In the genomic region with DNA sequence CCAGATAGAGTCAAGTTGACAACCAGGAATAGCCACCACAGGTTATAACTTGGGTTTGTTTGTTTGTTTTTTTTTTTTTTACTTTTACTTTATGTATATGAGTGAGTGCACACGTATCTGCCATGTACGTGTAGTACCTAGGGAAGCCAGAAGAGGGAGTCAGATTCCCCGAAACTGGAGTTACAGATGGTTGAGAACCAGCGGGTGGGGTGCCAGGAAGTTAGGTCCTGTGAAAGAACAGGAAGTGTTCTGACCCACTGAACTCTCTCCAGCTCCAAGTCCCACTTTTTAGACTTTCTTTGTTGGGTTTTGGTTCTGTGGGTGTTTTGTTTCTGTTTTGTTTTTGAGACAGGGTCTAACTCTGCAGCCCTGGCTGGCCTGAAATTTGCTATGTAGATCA, we compare ENCODE assay signal across 8 mouse cellular contexts. TPM values are rescaled to one million over a fixed set of nuclear protein-coding genes. Genes with fewer than 3 reads are reported as not detected.
DNase-seq lines count a peak whose midpoint lies in the region; ATAC-seq and TF ChIP-seq lines count a peak whose summit lies in the region.

No protein-coding gene starts in this region.

- TF ChIP-seq POLR2A in kidney, adult 2 months (IDR thresholded peaks at IDR 0.05; ENCODE audit: low read depth, low read length), result no peak

- H3K4me3 ChIP-seq in kidney, adult 2 months (ENCODE audit: insufficient read depth, low read depth, low read length), result no peak overlapping the region
- H3K4me3 ChIP-seq in G1E (ENCODE audit: low read depth, low read length), result peak overlapping the region; percentile 54

- H3K36me3 ChIP-seq in kidney, adult 2 months (ENCODE audit: control insufficient read depth, insufficient read depth, low read length), result peaks cover 4% of the 10 kb centered on the region; the same call in 1 of the 2 replicates
- peaks cover 43% of the 10 kb centered on the region for H3K36me3 ChIP-seq in G1E (replicated peaks)

- ATAC-seq in G1E (ENCODE audit: extremely low read depth, insufficient number of reproducible peaks, low FRiP score, poor library complexity, severe bottlenecking), result peak; percentile 72
- peak; percentile 85 for ATAC-seq in erythroblast, adult 5-6 weeks (replicated peaks; ENCODE audit: low FRiP score, poor library complexity, severe bottlenecking)

- no peak overlapping the region for H3K27ac ChIP-seq in kidney, adult 2 months (ENCODE audit: insufficient read depth, low read depth, low read length)

- H3K9me3 ChIP-seq in G1E (replicated peaks), result no peaks in the 10 kb centered on the region

- no peaks in the 10 kb centered on the region for H3K4me1 ChIP-seq in kidney, adult 2 months (ENCODE audit: control insufficient read depth, insufficient read depth, low read length)
- peaks cover 54% of the 10 kb centered on the region for H3K4me1 ChIP-seq in G1E (ENCODE audit: insufficient read depth, low read depth, low read length)

- TF ChIP-seq CTCF in kidney, adult 2 months (conservative IDR thresholded peaks at IDR 0.05; ENCODE audit: insufficient read depth, insufficient read length, low read depth, low read length), result peak; percentile 42
- peak; percentile 80 for TF ChIP-seq CTCF in G1E (IDR thresholded peaks at IDR 0.05; ENCODE audit: low read depth, low read length)

- no peaks in the 10 kb centered on the region for H3K27me3 ChIP-seq in kidney, adult 2 months (replicated peaks; ENCODE audit: control insufficient read depth, insufficient read depth, low read length)
- H3K27me3 ChIP-seq in G1E (ENCODE audit: insufficient read depth, low read length), result no peaks in the 10 kb centered on the region

- DNase-seq in kidney, adult 2 months, result peak; percentile 39
- DNase-seq in kidney, adult 18-20 months, result no peak
- peak; percentile 49 for DNase-seq in G1E (ENCODE audit: low spot score)
- peak; percentile 58 for DNase-seq in naive thymus-derived CD4-positive, alpha-beta T cell, adult 2 months (ENCODE audit: low read depth)
- DNase-seq in frontal cortex, postnatal 36 days (ENCODE audit: low spot score in 2 of 2), result no peak
- DNase-seq in cerebellum, adult 11-12 months, result no peak
- DNase-seq in cerebellum, adult 8-10 months, result no peak

- 39% methylated on average over 4 of the region's 4 CpGs for WGBS in kidney, adult 2 months

RNA-seq across cellular contexts. Expression of a gene that starts 19.9 kb away (rescaled TPM):
- polyA plus RNA-seq in kidney, adult 2 months (2012; rRNA removed), result 8.1 and 9.6 TPM in 2 replicates
- total RNA-seq in G1E (2014; fragmentation: Nextera tagmentation), result 26.2 and 42.8 TPM in 2 replicates
- total RNA-seq in G1E (2017), result 36.9 and 39.0 TPM in 2 replicates
- 4.8 and 5.1 TPM in 2 replicates for polyA plus RNA-seq in G1E (2012)
- 226 and 242 TPM in 2 replicates for total RNA-seq in erythroblast, adult 5-6 weeks (2015; ENCODE audit: low replicate concordance)
- total RNA-seq in erythroblast, adult 5-6 weeks (2017; ENCODE audit: low replicate concordance), result 369 and 410 TPM in 2 replicates

RNA-seq across cellular contexts. Expression of a gene that starts 20.2 kb away (rescaled TPM):
- polyA plus RNA-seq in kidney, adult 2 months (2012; rRNA removed), result 113 and 119 TPM in 2 replicates
- total RNA-seq in G1E (2014; fragmentation: Nextera tagmentation), result 154 and 168 TPM in 2 replicates
- total RNA-seq in G1E (2017), result 82.0 and 88.8 TPM in 2 replicates
- polyA plus RNA-seq in G1E (2012), result 97.2 and 129 TPM in 2 replicates
- total RNA-seq in erythroblast, adult 5-6 weeks (2015; ENCODE audit: low replicate concordance), result 432 and 436 TPM in 2 replicates
- total RNA-seq in erythroblast, adult 5-6 weeks (2017; ENCODE audit: low replicate concordance), result 440 and 446 TPM in 2 replicates

RNA-seq across cellular contexts. Expression of a gene that starts 30.1 kb away (rescaled TPM):
- 41.9 and 56.8 TPM in 2 replicates for polyA plus RNA-seq in kidney, adult 2 months (2012; rRNA removed)
- total RNA-seq in G1E (2014; fragmentation: Nextera tagmentation), result 115 and 119 TPM in 2 replicates
- total RNA-seq in G1E (2017), result 41.6 and 42.1 TPM in 2 replicates
- polyA plus RNA-seq in G1E (2012), result 48.1 and 59.5 TPM in 2 replicates
- 31.8 and 39.6 TPM in 2 replicates for total RNA-seq in erythroblast, adult 5-6 weeks (2015; ENCODE audit: low replicate concordance)
- total RNA-seq in erythroblast, adult 5-6 weeks (2017; ENCODE audit: low replicate concordance), result 26.8 and 53.9 TPM in 2 replicates

RNA-seq across cellular contexts. Expression of a gene that starts 49.7 kb away (rescaled TPM):
- 0.06 TPM in 1 of 2 replicates, not detected in the other for polyA plus RNA-seq in kidney, adult 2 months (2012; rRNA removed)
- total RNA-seq in G1E (2014; fragmentation: Nextera tagmentation) (not detected in 2 replicates), G1E (2017) (0.06 and 0.16 TPM in 2 replicates)
- not detected in 2 replicates for polyA plus RNA-seq in G1E (2012)
- total RNA-seq in erythroblast, adult 5-6 weeks (2015; ENCODE audit: low replicate concordance), result not detected in 2 replicates
- not detected in 2 replicates for total RNA-seq in erythroblast, adult 5-6 weeks (2017; ENCODE audit: low replicate concordance)

RNA-seq across cellular contexts. Expression of a gene that starts 59.0 kb away (rescaled TPM):
- polyA plus RNA-seq in kidney, adult 2 months (2012; rRNA removed), result 16.1 and 17.9 TPM in 2 replicates
- total RNA-seq in G1E (2014; fragmentation: Nextera tagmentation) (24.7 and 27.9 TPM in 2 replicates), G1E (2017) (32.2 and 33.5 TPM in 2 replicates)
- polyA plus RNA-seq in G1E (2012), result 9.2 and 12.8 TPM in 2 replicates
- total RNA-seq in erythroblast, adult 5-6 weeks (2015; ENCODE audit: low replicate concordance), result 5.6 and 9.2 TPM in 2 replicates
- total RNA-seq in erythroblast, adult 5-6 weeks (2017; ENCODE audit: low replicate concordance), result 7.2 and 8.2 TPM in 2 replicates

Comparison
In these comparisons a context has a peak if more than half of its experiments do, and no peak if none do; other contexts are left out.
1. DNase-seq: peak in kidney, adult 2 months (single experiment), G1E (single experiment) and naive thymus-derived CD4-positive, alpha-beta T cell, adult 2 months (single experiment); none in kidney, adult 18-20 months (single experiment), frontal cortex, postnatal 36 days (0 of 2), cerebellum, adult 11-12 months (single experiment) and cerebellum, adult 8-10 months (single experiment).
2. RNA of a gene that starts 19.9 kb away (total RNA-seq): 226 to 410 TPM in erythroblast, adult 5-6 weeks; 26.2 to 42.8 TPM in G1E; every median in the first group is over 4 times any median in the second.